Mouse (Mus musculus) skeletal muscle tissue, postnatal 0 days (tissue): ENCODE results near the gene AC141477.1. TPM values are rescaled to one million over a fixed set of nuclear protein-coding genes. Genes with fewer than 3 reads are reported as not detected.

Experiments used
- polyA plus RNA-seq: library from polyadenylated mRNA; unstranded; fragments of >200 nt; fragmentation: Nextera tagmentation; extraction: Ambion mirVana; gene quantifications from 2 replicates; pipeline ENCODE4 v1.2.1, GENCODE M21; 2015

AC141477.1 gene
- not detected in 2 replicates for polyA plus RNA-seq

DNA sequence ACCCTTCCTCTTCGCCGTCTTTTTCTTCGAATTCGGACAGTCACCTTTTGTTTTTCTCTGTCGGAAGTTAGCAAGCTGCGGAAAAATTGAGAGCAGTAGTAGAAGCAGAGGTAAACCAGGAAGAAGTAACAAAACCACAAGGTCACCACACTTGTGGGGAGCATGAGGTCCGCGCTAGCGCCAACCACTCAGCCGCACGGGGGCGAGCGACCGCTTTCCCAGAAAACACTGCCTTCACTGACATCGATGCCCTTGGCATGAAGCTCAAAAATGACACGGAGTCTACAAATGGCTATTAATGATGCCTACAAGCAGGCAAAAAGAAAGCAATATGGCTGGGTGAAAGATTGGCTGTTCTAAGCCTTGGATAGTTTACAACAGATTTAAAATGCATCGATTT, at the start of gene AC141477.1:
Gene AC141477.1, minus strand, starts transcription at position 164 of the 400 bp plus-strand sequence.

GRCm38 (mm10) chr10:76468203-76469162, 28.2 kb upstream of the AC141477.1 start, which contains the start of the genes Mcm3ap and Ybey:
TSS of gene Mcm3ap (plus strand) at chr10:76468927.
TSS of gene Ybey (minus strand) at chr10:76469114.

DNA sequence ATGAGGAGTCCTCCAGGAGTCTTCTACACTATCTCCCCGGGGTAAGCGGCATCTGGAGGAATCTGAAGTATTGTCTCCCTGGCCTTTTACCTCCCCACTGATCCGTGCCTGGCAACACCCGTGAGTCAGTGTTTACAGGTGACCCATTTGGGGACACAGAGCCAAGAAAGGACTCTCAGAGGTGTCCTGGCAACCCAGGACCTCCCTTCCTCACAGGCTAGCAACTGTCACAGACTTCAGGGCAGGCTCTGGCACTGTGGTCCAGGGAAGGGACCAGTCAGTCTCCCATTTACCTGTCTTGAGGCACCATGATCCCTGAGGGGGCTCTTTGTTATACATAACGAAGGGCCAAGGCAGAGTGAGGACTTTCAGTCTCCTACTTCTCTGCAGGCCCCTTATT, 8.6 kb upstream of the AC141477.1 start, which contains the start of gene 2610028H24Rik:
Gene 2610028H24Rik, plus strand, starts transcription at position 231 of the 400 bp plus-strand sequence.

DNA sequence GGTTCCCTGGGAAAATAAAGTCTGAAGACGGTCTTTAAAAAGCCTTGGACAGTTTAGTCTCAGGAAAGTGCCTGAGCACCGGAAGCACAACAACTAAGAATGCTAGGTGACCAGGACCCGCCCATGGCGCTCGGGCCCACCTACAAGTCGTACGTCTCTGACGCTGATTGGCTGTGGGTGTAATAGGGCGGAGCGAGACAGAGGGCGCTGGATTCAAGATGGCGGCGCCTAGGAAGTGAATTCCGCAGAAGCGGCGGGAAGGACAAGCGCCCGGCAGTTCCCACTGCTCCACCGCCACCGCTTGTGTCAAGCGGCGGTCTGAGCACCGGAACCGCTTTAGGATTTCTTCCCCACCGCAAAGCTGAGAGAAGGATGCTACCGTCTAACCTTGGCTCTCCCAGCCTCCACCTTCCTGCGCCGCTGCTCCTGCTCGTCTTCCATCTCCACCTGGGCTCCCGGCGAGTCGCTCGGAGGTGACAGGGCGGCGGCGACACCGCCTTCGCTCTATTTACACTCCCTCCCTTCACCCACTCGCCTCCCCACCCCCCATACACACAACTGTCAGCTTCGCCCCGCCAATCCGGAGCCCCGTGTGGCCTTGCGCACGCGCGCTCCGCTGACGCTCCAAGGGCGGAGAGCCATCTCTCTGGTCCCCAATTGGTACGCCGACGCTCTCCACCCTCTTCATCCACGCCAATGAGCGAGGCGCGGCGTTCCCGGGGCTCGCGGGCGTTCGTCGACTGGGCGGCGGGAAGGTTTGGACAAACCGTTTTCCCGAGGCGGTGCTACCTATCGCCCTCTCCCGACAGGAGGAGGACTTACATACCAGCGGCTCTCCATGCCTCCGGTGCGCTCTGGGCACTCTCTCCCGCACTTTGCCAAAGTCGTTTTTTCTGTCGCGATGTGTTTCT, 2.2 kb upstream of the AC141477.1 start, which contains the start of gene Pcnt:
Gene Pcnt, minus strand, starts transcription at position 609 of the 911 bp plus-strand sequence.

Other genes with a start within 250 kb of the AC141477.1 start
- 26.8 and 28.7 TPM in 2 replicates for gene Prmt2, start 202.6 kb downstream of the AC141477.1 start, polyA plus RNA-seq
- 6.3 and 7.1 TPM in 2 replicates for gene S100b, start 186.6 kb downstream of the AC141477.1 start, polyA plus RNA-seq
- 4.5 and 4.6 TPM in 2 replicates for gene Dip2a, start 95.2 kb downstream of the AC141477.1 start, polyA plus RNA-seq
- 22.6 and 28.7 TPM in 2 replicates for gene Pcnt, start 2.3 kb upstream of the AC141477.1 start, polyA plus RNA-seq
- 1.0 and 1.1 TPM in 2 replicates for gene 2610028H24Rik, start 8.6 kb upstream of the AC141477.1 start, polyA plus RNA-seq
- 49.5 and 50.8 TPM in 2 replicates for gene Mcm3ap, start 28.5 kb upstream of the AC141477.1 start, polyA plus RNA-seq
- gene Ybey, start 28.7 kb upstream of the AC141477.1 start, polyA plus RNA-seq = 5.8 and 5.9 TPM in 2 replicates
- 2.2 and 5.8 TPM in 2 replicates for gene Lss, start 91.1 kb upstream of the AC141477.1 start, polyA plus RNA-seq
- gene Spatc1l, start 121.8 kb upstream of the AC141477.1 start, polyA plus RNA-seq = not detected in 2 replicates
- gene Ftcd, start 135.2 kb upstream of the AC141477.1 start, polyA plus RNA-seq = 0.12 and 0.32 TPM in 2 replicates
- gene Col6a2, start 183.2 kb upstream of the AC141477.1 start, polyA plus RNA-seq = 237 and 284 TPM in 2 replicates